19 mouse cellular contexts compared by ENCODE assay signal in the genomic region with DNA sequence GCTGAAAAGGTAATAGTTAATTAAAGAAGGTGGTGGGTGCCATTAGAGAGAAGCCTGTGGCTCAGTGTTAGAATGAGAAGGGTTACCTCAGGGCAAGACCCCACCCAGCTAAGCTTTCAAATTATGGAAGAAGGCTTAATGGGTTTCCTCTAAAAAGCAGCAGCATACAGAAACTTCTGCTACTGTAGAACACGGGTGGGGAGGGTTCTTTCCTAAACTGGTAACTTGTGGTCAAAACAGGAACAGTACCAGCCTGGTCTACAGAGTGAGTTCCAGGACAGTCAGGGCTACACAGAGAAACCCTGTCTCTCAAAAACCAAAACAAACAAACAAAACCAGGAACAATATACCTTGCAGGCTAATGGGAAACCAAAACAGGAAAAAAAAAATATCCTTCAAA. TPM values are rescaled to one million over a fixed set of nuclear protein-coding genes. Genes with fewer than 3 reads are reported as not detected.
DNase-seq lines count a peak whose midpoint lies in the region; ATAC-seq and TF ChIP-seq lines count a peak whose summit lies in the region.
"Had no signal": no experiment of that assay in that cellular context is flagged by ENCODE, and none has a peak within 500 bp of the region (broad histone marks: within the 10 kb centered on the region; RNA-seq: fewer than 3 reads in every experiment).

No protein-coding gene starts in this region.

- peak overlapping the region; percentile 6; the same call in 1 of the 2 replicates for H3K27ac ChIP-seq in liver, embryonic 16.5 days (ENCODE audit: low read length)
- H3K27ac ChIP-seq: hindbrain, embryonic 15.5 days; kidney, postnatal 0 days; limb, embryonic 12.5 days; midbrain, embryonic 12.5 days had no signal

- no peak overlapping the region for H3K4me3 ChIP-seq in lung, adult 2 months (replicated peaks; ENCODE audit: extremely low read depth, low read depth, low read length)
- no peak overlapping the region for H3K4me3 ChIP-seq in liver, embryonic 16.5 days (ENCODE audit: low read depth, low read length)
- H3K4me3 ChIP-seq: hindbrain, embryonic 15.5 days; limb, embryonic 12.5 days; midbrain, embryonic 12.5 days had no signal

- no peaks in the 10 kb centered on the region for H3K27me3 ChIP-seq in liver, embryonic 16.5 days (ENCODE audit: control insufficient read depth, insufficient read depth, low read depth, low read length)
- H3K27me3 ChIP-seq: hindbrain, embryonic 15.5 days; limb, embryonic 12.5 days; midbrain, embryonic 12.5 days had no signal

- no peak for TF ChIP-seq POLR2A in lung, adult 2 months (IDR thresholded peaks at IDR 0.05; ENCODE audit: borderline replicate concordance, extremely low read depth, low read depth, low read length)

- 44% methylated on average over 1 of the region's 1 CpGs for WGBS in lung, adult 2 months
- WGBS in liver, embryonic 16.5 days (ENCODE audit: insufficient replicate concordance), result 21% methylated on average over 1 of the region's 1 CpGs

- ATAC-seq in liver, embryonic 16.5 days (ENCODE audit: low read depth), result no peak
- ATAC-seq: intestine, postnatal 0 days had no signal

- H3K36me3 ChIP-seq in liver, embryonic 16.5 days (ENCODE audit: control insufficient read depth, insufficient read depth), result peaks cover 5% of the 10 kb centered on the region
- H3K36me3 ChIP-seq: hindbrain, embryonic 15.5 days had no signal

- no peak overlapping the region for H3K9ac ChIP-seq in liver, embryonic 16.5 days (ENCODE audit: low read depth, low read length)
- H3K9ac ChIP-seq: hindbrain, embryonic 15.5 days; limb, embryonic 12.5 days; midbrain, embryonic 12.5 days had no signal

- peak; percentile 58 for DNase-seq in lung, postnatal 36 days
- no peak for DNase-seq in lung, adult 2 months
- peak; percentile 14 for DNase-seq in brain, adult 2 months (ENCODE audit: low read depth, low spot score)
- DNase-seq in retina, embryonic 14.5 days (ENCODE audit: low spot score), result no peak
- DNase-seq in adrenal gland, postnatal 36 days, result no peak
- no peak for DNase-seq in gastrocnemius, adult 18-20 months (ENCODE audit: low spot score)
- DNase-seq: adrenal gland, adult 2 months; cerebellum, adult 9-11 months; embryo, embryonic 11 days; gastrocnemius, postnatal 36 days; heart, postnatal 14 days; layer of hippocampus, adult 9-11 months had no signal

- peaks cover 3% of the 10 kb centered on the region for H3K4me1 ChIP-seq in lung, adult 2 months (ENCODE audit: control insufficient read depth, insufficient read depth, low read length)
- peaks cover 18% of the 10 kb centered on the region for H3K4me1 ChIP-seq in liver, embryonic 16.5 days (ENCODE audit: control insufficient read depth, low read depth, low read length)
- H3K4me1 ChIP-seq: hindbrain, embryonic 15.5 days; midbrain, embryonic 12.5 days had no signal

- peaks cover 3% of the 10 kb centered on the region; the same call in 1 of the 2 replicates for H3K9me3 ChIP-seq in liver, embryonic 16.5 days (replicated peaks; ENCODE audit: control insufficient read depth, low read length)
- H3K9me3 ChIP-seq: hindbrain, embryonic 15.5 days; midbrain, embryonic 12.5 days had no signal

- H3K4me2 ChIP-seq in liver, embryonic 16.5 days (ENCODE audit: low read depth, low read length), result 0 out of 2 replicates have a peak overlapping the region, but pooled peaks have one; percentile 69
- H3K4me2 ChIP-seq: heart, embryonic 11.5 days; hindbrain, embryonic 15.5 days; limb, embryonic 12.5 days; midbrain, embryonic 12.5 days had no signal

- no peak for TF ChIP-seq CTCF in lung, adult 2 months (IDR thresholded peaks at IDR 0.05; ENCODE audit: insufficient read depth, low read length)

RNA-seq across cellular contexts. Expression of a gene that starts 7.1 kb away (rescaled TPM):
- polyA plus RNA-seq in lung, adult 2 months (2012; rRNA removed), result 11.8 and 21.2 TPM in 2 replicates
- polyA plus RNA-seq in liver, embryonic 16.5 days (2015; fragmentation: Nextera tagmentation; extraction: Ambion mirVana), result 20.0 and 20.5 TPM in 2 replicates
- total RNA-seq in adrenal gland, postnatal 36 days (2021), result 10 to 100 TPM; 51.6 to 57.7 TPM
- 10 to 100 TPM; 29.9 to 33.5 TPM for total RNA-seq in gastrocnemius, adult 18-20 months (2021)

RNA-seq across cellular contexts. Expression of a gene that starts 50.3 kb away (rescaled TPM):
- 9.6 and 11.8 TPM in 2 replicates for polyA plus RNA-seq in lung, adult 2 months (2012; rRNA removed)
- polyA plus RNA-seq in liver, embryonic 16.5 days (2015; fragmentation: Nextera tagmentation; extraction: Ambion mirVana), result 10.2 and 10.7 TPM in 2 replicates
- 1 to 10 TPM; 6.2 to 8.4 TPM for total RNA-seq in adrenal gland, postnatal 36 days (2021)
- 1 to 10 TPM; 3.4 to 3.9 TPM for total RNA-seq in gastrocnemius, adult 18-20 months (2021)

Comparison
In these comparisons a context has a peak if more than half of its experiments do, and no peak if none do; other contexts are left out.
1. DNase-seq: peak in lung, postnatal 36 days (single experiment) and brain, adult 2 months (single experiment); none in lung, adult 2 months (single experiment), retina, embryonic 14.5 days (single experiment), adrenal gland, postnatal 36 days (0 of 2) and gastrocnemius, adult 18-20 months (single experiment).